Mouse (Mus musculus): Measurements from ENCODE around the gene Hsf4. TPM values are rescaled to one million over a fixed set of nuclear protein-coding genes. Genes with fewer than 3 reads are reported as not detected.
"Not testable (repeated sequence)": the region's sequence is repeated elsewhere in the genome, so short reads cannot be mapped to it uniquely, and the experiment has no call there.

Gene Hsf4
- total RNA-seq, 2 experiments from 2014 or later = 6.9 to 7.9 TPM

- DNase-seq (ENCODE audit: low spot score in 2 of 2) = peak in 1 of 2 experiments; percentile 48
- intact Hi-C loops (cut with DNase I) = no loop called here
Measured at GRCm38 (mm10) chr8:105276292-105277120, 6.9 kb downstream of the Hsf4 start.

DNA sequence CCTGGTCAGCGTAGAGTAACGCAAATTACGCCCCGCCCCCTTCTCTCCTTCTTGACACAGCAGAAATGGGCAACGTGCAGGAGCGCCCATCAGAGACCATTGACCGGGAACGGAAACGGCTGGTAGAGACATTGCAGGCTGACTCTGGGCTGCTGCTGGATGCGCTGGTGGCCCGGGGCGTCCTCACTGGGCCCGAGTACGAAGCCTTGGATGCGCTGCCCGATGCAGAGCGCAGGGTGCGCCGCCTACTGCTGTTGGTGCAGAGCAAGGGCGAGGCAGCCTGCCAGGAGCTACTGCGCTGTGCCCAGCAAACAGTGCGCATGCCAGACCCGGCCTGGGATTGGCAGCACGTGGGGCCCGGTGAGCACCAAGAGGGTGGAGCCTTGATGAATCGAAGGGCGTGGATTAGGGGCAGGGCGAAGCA is 9.3 kb downstream of the Hsf4 start:
- intact Hi-C loops (cut with DNase I) = no loop called here
- DNase-seq (ENCODE audit: low spot score in 2 of 2) = peak; percentile 84 to 90

- intact Hi-C loops (cut with DNase I) = no loop called here
- no peak for DNase-seq (ENCODE audit: low spot score in 2 of 2)
Measured at GRCm38 (mm10) chr8:105280567-105280966, 11.0 kb downstream of the Hsf4 start.

- intact Hi-C loops (cut with DNase I) = no loop called here
- DNase-seq (ENCODE audit: low spot score in 2 of 2) = no peak
Measured at GRCm38 (mm10) chr8:105281821-105282220, 12.2 kb downstream of the Hsf4 start.

- no peak for DNase-seq (ENCODE audit: low spot score in 2 of 2)
- intact Hi-C loops (cut with DNase I) = no loop called here
Measured at GRCm38 (mm10) chr8:105282239-105282638, 12.6 kb downstream of the Hsf4 start.

DNA sequence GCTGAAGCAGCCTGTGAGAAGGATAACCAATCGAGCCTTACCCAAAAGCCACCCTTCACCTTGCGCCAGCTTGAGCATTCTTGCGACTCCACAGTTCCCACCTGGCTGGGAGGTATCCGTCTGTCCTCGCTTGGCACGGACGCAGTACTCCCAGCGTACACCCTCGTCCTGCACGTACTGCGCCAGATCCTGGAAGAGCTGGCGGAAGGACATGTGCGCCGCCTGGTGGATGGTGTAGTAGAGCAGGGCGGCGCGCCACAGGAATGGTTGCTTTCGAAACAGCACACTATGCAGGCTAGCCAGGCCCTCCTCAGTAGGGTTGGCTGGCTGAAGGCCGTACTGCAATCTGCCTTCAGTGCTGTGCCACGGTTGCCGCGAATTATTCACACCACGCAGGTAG is 13.5 kb downstream of the Hsf4 start:
- DNase-seq (ENCODE audit: low spot score in 2 of 2) = no peak
- intact Hi-C loops (cut with DNase I) = no loop called here

DNA sequence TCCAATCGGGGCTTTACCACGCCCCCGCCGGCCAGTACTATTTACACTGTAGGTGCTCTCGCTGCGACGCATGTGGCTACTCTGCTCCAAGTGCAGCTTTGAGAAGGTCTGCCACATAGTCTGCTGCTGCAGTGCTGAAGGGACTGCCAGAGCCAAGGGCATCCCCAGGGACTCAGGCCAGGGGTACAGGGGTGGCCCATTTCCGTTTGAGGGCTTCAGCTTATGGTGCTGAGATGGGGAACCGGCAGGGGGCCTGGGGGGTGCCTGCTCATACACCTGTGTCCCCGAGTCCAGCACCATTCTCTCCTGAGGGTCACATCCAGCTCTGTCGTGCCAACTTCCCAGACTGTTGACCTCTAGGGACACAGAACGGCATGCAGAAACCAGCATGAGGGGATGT is 15.9 kb downstream of the Hsf4 start:
- intact Hi-C loops (cut with DNase I) = no loop called here
- DNase-seq (ENCODE audit: low spot score in 2 of 2) = no peak

- no peak for DNase-seq (ENCODE audit: low spot score in 2 of 2)
- intact Hi-C loops (cut with DNase I) = no loop called here
Measured at GRCm38 (mm10) chr8:105286907-105287306, 17.3 kb downstream of the Hsf4 start.

DNA sequence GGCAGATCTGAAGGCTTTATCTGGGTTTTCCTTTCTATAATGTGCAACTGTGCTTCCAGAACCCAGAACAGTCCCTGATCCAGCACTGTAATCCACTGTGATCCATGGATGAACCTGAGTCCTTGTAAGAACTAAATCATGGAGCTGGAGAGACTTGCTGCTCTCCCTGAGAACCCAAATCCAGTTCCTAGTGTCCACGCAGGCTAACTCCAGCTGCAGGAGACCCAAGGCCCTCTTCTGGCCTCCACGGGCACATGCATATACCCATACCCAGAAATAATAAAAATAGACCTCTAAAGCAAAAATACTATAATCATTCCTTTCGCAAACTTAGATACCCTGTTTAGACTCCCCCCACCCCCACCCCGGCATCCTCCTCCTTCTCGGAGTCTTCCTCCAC is 18.6 kb downstream of the Hsf4 start:
- DNase-seq (ENCODE audit: low spot score in 2 of 2) = no peak

DNA sequence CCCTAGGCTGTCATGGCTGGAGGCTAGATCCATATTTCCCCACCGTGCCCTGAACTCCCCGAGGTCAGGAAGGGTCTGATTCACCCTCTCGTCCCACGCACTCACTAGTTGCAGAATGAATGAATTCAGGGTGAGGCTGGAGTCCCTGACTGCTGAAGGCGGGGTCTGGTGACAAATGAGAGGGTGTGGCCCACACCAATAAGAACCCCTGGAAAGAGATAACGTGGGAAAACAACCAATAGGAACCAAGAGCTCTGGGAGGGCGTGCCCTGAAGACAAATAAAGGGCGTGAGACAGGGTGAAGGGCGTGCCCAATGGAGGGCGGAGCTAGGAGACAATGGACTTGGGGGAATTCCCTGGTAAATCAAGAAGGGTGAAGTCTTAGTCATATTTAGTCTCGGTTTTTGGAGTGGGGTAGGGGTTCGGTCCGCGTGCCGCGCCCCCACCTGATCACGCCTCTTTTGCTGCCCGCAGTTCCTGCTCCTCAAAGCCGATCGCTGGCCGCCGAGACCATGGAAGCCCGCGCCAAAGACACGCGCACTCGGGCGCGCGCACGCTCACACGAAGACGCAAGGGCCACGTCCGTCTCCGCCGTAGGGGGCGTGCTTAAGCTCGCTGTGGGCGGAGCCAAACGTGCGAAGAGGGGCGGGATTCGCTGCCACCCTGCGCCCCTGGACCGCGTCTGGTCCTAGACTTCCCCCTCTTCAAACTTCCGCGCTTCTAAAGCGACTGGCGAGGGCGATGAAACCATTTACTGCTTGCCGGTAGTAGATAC is 19.5 kb downstream of the Hsf4 start:
- peak; percentile 96 to 97 for DNase-seq (ENCODE audit: low spot score in 2 of 2)
- intact Hi-C loops (cut with DNase I) = loop anchor here (1.0 kb wide), 1 partner anchor 21 kb away; no protein-coding TSS in a partner anchor

More for the DNA sequence above, 18.6 kb downstream of the Hsf4 start:
- intact Hi-C loops (cut with DNase I) = no loop called here

DNA sequence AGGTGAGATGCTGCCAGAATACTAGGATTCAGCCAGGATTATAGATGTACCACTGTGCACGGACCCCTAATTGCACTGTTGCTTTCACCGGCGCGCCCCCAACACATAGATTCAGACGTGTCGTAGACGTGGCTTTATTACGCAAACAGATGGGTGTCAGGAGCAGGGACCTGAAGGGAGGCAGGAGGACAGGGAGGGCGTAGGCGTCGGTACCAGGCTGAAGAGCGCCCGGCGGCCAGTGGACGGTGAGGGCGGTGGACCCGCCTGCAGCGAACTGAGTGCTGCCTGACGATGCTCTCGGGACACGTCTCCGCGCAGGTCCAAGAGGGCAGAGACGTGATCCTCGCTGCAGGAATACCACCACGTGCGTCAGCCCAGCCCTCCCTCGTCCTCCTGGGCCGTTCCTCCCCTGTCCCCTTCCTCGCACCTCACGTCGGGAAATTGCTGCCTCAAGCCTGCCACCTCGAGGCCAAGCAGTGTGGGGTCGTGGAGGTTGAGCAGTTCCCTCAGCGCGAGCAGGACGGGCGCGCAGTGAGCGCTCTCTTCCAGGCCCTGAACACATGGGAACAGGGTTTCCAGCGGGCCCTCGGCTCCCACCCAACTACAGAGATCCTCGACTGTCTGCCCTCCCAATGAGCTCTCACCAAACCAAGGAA is 20.3 kb downstream of the Hsf4 start, which contains the start of gene 4931428F04Rik:
TSS of gene 4931428F04Rik (minus strand) at position 60 of the 656 bp plus-strand sequence.
- intact Hi-C loops (cut with DNase I) = loop anchor here (1.0 to 2.0 kb wide), 2 partner anchors 22 to 635 kb away; no protein-coding TSS in a partner anchor
- peak; percentile 38 to 47 for DNase-seq (ENCODE audit: low spot score in 2 of 2)

- peak; percentile 69 to 77 for DNase-seq (ENCODE audit: low spot score in 2 of 2)
- intact Hi-C loops (cut with DNase I) = loop anchor here (2.0 kb wide), 1 partner anchor 636 kb away; no protein-coding TSS in a partner anchor
Measured at GRCm38 (mm10) chr8:105290554-105291314, 21.1 kb downstream of the Hsf4 start.

GRCm38 (mm10) chr8:105291364-105291763 is 21.8 kb downstream of the Hsf4 start:
- intact Hi-C loops (cut with DNase I) = loop anchor here (2.0 kb wide), 1 partner anchor 637 kb away; no protein-coding TSS in a partner anchor
- not testable (repeated sequence) for DNase-seq (ENCODE audit: low spot score in 2 of 2)

DNA sequence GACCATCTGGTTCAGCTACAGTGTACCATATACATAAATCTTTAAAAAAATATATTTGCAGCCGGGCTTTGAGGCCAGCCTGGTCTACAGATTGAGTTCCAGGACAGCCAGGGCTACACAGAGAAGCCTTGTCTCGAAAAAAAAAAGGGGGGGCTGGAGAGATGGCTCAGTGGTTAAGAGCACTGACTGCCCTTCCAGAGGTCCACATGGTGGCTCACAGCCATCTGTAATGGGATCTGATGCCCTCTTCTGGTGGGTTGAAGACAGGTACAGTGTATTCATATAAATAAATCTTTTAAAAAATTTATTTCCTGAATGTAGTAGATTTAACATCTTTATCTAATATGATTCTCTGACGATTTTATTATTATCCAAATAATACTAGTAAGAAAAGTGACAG is 22.2 kb downstream of the Hsf4 start:
- intact Hi-C loops (cut with DNase I) = loop anchor here (2.0 kb wide), 1 partner anchor 637 kb away; no protein-coding TSS in a partner anchor
- DNase-seq (ENCODE audit: low spot score in 2 of 2) = not testable (repeated sequence)

DNA sequence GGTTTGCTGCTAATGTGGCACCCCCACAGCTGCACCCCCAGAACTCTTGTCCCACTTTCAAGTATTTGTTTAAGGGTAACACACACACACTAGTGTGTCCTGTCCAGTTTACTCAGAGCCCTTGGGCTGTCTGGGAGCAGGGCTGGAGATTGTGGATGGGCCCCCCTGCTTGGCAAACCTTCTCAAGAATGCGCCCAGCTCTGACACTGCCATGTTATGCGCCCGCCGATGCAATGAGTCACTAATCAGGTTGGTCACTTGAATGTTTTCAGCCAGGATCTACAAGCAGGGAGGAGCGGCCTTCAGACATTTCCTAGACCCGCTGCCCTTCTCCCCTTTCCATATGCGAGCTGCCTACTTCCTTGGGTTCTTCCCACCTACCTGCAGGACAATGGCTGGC is 22.9 kb downstream of the Hsf4 start:
- intact Hi-C loops (cut with DNase I) = no loop called here
- no peak for DNase-seq (ENCODE audit: low spot score in 2 of 2)

GRCm38 (mm10) chr8:105293405-105293804 is 23.8 kb downstream of the Hsf4 start:
- no peak for DNase-seq (ENCODE audit: low spot score in 2 of 2)
- intact Hi-C loops (cut with DNase I) = no loop called here

GRCm38 (mm10) chr8:105294776-105295175 is 25.2 kb downstream of the Hsf4 start:
- DNase-seq (ENCODE audit: low spot score in 2 of 2) = no peak
- intact Hi-C loops (cut with DNase I) = no loop called here

GRCm38 (mm10) chr8:105295256-105295655 is 25.7 kb downstream of the Hsf4 start:
- intact Hi-C loops (cut with DNase I) = no loop called here

More at GRCm38 (mm10) chr8:105295256-105295655, 25.7 kb downstream of the Hsf4 start:
- no peak for DNase-seq (ENCODE audit: low spot score in 2 of 2)

All from left cerebral cortex, postnatal 25 days (tissue).